Mouse (Mus musculus) heart, adult 9 months (tissue): ENCODE measurements at regions not wholly inside any gene's neighbourhood (a gene's known extent, or its start where the extent isn't known, plus 50 kb on each side); places are given as distances from the start of the nearest gene placed in this dataset.

Experiments used
- DNase-seq, 2 experiments: peaks; one replicate each; pipeline ENCODE4 v3.0.0; 2022; ENCODE audit warnings: low spot score in 2 of 2

GRCm38 (mm10) chr4:82161818-82162217 is 543.7 kb downstream of the Nfib start:
- no peak for DNase-seq

- no peak for DNase-seq
These were observed 544.3 kb downstream of the Nfib start for GRCm38 (mm10) chr4:82161232-82161631.

- DNase-seq, result peak; percentile 36 to 42
These were observed 545.3 kb downstream of the Nfib start for GRCm38 (mm10) chr4:82160233-82160632.

GRCm38 (mm10) chr4:82155642-82156320 is 549.8 kb downstream of the Nfib start:
- peak; percentile 20 to 39 for DNase-seq

GRCm38 (mm10) chr4:82154021-82154555 is 551.5 kb downstream of the Nfib start:
- no peak for DNase-seq

GRCm38 (mm10) chr4:82153604-82154003 is 551.9 kb downstream of the Nfib start:
- no peak for DNase-seq

GRCm38 (mm10) chr4:82149957-82150356 is 555.6 kb downstream of the Nfib start:
- no peak for DNase-seq

GRCm38 (mm10) chr4:82148129-82149064 is 557.2 kb downstream of the Nfib start:
- no peak for DNase-seq

GRCm38 (mm10) chr4:82142391-82142790 is 563.2 kb downstream of the Nfib start:
- no peak for DNase-seq

GRCm38 (mm10) chr4:82139806-82140205 is 565.7 kb downstream of the Nfib start:
- peak in 1 of 2 experiments; percentile 15 for DNase-seq

GRCm38 (mm10) chr4:82139016-82139415 is 566.5 kb downstream of the Nfib start:
- no peak for DNase-seq

GRCm38 (mm10) chr4:82132851-82133250 is 572.7 kb downstream of the Nfib start:
- peak; percentile 54 to 57 for DNase-seq

- no peak for DNase-seq
These were observed 573.2 kb downstream of the Nfib start for GRCm38 (mm10) chr4:82132326-82132725.

- DNase-seq, result no peak
These were observed 576.1 kb downstream of the Nfib start for GRCm38 (mm10) chr4:82129471-82129870.

GRCm38 (mm10) chr4:82123733-82124132 is 581.8 kb downstream of the Nfib start:
- DNase-seq, result no peak

- no peak for DNase-seq
These were observed 582.4 kb downstream of the Nfib start for GRCm38 (mm10) chr4:82123101-82123500.

GRCm38 (mm10) chr4:82120796-82121195 is 584.8 kb downstream of the Nfib start:
- no peak for DNase-seq

GRCm38 (mm10) chr4:82120326-82120725 is 585.2 kb downstream of the Nfib start:
- no peak for DNase-seq

- DNase-seq, result no peak
These were observed 603.7 kb downstream of the Nfib start for GRCm38 (mm10) chr4:82101837-82102236.

GRCm38 (mm10) chr4:82099970-82100368 is 605.6 kb downstream of the Nfib start:
- no peak for DNase-seq

- DNase-seq, result no peak
These were observed 606.3 kb downstream of the Nfib start for GRCm38 (mm10) chr4:82098986-82099969.
